Mouse (Mus musculus) retina, embryonic 14.5 days (tissue): ENCODE data around the gene Asrgl1.
"Not testable (repeated sequence)": the region's sequence is repeated elsewhere in the genome, so short reads cannot be mapped to it uniquely, and the experiment has no call there.

Source experiments
- DNase-seq: peaks from one replicate; pipeline ENCODE4 v3.0.0-alpha.2; 2015; ENCODE audit warnings: low spot score

Asrgl1 gene

DNA sequence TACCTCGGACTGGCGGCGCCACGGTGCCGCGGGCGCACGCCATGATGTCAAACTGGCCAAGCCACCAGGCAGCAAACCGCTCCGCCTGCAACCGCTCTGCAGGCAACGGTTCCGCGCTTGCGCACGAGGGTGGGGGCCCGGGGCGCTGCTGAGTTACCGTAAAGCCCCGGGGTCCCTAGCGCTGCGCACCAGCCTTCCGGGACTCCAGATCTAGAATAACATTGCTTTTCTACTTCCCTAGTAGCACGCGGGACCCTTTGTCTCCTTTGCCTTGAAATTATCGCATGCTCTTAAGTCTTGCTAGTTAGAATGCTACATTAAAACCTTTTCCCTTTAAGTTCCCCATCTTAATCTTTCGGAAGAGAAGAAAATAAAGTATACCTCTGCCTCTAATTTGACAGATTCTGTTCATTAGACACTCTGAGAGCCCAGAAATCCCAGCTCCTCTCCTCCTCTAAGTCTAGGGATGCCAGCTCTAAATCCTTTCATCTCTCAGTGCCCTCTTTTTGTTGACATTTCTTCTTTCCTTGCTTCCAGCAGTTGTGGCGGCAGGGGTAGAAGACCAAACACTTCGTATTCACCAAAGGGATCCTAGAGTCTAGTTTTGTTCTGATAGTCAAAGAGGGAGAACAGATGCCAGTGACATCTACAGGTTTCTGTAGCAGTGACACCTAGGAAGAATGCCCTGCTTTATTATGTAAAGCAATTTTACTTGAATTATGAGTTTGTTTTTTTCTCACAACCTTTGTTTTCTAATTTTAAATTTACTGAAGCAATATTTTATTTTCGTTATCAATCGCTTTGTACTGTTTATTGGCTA is at the start of gene Asrgl1:
Asrgl1 (minus strand) TSS at position 125 of the 820 bp plus-strand sequence.
- DNase-seq = peak; percentile 94

DNA sequence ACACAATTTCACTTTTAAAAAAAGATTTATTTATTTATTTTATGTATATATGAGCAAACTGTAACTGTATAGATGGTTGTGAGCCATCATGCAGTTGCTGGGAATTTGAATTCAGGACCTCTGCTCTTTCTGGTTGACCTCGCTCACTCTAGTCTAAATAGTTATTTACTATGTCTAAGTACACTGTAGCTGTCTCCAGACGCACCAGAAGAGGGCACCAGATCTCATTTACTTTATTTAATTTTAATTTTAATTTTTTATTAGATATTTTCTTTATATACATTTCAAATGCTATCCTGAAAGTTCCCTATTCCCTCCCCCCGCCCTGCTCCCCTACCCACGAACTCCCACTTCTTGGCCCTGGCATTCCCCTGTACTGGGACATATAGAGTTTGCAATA is 10.8 kb upstream of the Asrgl1 start:
- DNase-seq = no peak

DNA sequence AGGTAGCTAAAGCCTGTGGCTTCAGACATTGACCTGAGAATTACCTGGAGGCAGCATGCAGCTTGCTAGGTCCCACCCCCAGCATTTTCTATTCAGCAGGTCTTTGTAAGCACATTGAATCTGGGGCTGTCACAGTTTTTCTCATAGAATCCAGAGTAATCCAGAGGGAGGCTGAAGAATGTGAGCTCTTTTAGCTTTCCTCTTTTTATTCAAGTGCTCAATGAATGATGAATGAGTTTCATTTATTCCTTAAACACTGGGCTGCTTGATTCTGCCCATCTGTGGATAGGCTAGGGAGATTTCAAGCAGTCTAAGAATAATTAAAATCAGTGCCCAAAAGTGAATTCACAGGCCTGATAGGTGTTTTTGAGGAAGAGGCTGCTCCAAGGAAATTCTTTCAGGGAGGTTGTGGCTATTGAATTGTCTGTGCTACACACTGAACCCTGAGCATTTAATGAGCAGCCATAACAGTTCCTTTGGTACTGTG is 8.2 kb upstream of the Asrgl1 start:
- no peak for DNase-seq

DNA sequence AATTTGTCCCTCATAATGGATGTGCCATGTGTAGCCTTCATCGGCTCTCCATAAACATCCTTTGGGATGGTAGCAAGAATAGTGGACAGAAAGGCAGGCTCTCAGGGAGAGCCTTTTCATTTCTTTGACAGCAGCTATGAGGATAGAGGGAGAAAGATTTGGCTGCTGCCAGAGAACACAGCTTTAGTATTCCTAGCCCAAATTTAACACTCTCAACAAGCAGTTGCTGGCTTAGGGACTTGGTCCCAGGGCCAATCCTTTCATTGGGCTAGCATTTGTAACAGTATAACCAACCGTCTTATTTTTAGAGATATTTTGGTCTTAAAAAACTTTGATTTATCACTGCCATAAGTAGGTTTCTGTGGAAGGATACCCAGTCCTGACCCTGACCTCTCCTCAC is 7.8 kb upstream of the Asrgl1 start:
- DNase-seq = no peak

DNA sequence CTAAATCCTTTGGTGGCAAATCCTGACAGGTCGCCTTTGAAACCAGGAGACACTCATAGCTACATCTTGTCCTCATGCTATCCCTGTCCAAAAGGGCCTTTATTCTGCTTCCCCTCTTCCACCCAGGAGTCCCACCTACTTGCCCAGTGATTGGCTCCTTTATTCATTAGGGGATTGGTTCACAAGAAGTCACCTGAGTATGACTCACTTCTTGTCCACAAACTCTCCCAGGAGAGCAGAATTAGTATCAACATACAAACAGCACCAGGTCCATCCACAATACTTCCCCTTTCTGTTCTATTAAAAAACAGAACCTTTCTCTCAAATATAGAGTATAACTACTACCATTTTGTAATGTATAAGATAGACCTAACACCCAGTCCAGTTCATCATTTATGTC is 4.9 kb upstream of the Asrgl1 start:
- not testable (repeated sequence) for DNase-seq

DNA sequence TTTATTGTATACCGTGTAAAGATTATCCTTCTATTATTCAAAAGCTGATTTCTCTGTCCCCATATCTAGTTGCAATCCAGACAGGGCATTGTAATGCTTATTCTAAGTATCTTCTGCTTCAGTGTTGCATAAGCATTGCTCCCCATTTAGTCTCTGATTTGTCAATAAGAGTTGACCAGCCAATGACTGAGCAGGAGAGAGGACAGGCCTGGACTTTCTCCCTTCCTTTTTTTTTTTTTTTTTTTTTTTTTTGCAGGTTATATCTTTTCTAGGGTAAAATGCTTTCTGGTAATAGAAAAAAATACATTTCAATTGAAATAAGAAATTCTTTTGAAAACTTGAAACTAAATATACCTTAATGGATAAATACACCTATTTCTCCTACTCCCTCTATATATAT is 1.7 kb upstream of the Asrgl1 start:
- no peak for DNase-seq

DNA sequence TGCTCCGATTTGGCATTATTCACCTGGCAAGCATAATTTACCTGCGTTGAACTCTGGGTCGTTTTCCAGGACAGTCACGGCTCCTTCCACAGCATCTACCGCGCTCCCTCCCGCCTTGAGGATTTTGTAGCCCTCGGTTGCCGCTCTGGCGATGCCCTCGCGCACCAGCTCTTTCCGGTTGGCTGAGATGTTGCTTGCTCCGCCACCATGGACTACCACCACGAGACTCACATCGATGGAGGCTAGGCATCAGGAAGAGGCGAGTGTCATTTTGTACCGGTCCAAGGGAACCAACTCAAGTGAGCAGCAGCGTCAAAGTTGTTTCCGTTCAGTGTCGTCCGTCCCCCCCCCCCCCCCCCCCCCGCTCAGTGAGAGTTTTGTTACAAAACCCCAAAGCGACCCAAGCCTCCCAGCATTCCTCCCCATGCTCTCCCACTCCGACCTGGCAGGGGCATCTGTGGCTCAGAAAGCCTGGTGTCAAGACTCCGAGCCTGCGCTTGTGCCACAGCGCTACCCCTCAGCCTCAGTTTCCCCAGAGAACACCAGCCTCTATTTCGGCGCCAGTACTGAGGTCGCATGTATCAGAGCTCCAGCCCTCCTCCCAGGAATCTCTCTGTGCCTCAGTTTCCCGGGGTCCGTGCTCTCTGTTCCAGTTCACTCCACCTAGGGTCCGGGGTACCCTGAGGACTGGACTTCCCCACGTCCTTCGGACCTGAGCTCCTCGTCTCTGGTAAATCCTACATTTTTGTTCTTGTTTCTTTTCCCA is 507 bp downstream of the Asrgl1 start:
- DNase-seq = peak; percentile 47

DNA sequence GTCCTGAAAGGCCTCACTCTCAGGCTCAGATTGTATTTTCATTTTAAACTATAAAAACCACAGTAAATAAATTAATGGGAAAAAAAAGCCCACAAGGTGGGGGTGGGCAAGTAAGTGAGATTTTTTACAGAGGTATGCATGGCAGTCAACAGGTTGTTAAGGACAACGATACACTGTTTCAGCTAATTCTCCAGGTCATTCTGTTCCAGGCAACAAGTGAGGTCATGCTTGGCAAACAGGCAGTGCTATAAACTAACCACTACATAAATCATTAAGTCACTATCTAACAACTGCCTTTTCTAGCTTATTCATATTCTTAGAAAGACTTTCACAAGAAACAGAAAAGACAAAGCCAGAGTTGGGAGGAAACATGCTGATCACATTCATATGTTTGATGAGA is 5.4 kb downstream of the Asrgl1 start:
- no peak for DNase-seq

DNA sequence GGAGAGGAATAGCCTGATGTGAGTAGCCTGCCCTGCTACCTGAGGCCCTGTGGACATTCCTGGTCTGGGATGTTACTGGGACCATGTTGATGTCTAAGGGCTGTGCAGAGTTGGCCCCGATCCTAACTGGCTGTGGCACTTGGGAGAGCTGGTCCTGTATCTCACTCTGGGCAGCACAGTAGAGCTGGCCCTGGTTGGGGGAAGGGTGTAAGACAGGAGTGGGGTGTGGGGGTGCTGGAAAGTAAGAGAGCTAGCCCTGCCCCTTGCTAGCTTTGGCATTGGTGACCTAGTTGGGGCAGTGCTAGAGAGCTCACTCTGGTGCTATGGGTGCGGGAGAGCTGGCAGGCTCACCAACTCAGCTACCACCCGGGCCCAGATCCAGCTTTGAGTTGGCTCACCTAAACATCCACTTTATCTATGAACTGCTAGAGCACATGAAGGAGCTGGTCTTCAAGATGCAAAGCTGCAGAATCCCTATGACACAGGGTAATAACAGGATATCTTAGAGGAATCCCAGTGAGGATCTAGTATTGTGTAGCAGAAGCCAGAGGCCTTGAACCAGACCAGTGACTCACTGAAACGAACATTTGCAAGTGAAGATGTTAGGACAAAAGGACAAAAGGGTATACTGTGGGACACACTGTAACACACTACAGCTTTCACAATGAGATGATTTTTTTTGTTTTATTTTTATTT is 6.8 kb downstream of the Asrgl1 start:
- DNase-seq = no peak

DNA sequence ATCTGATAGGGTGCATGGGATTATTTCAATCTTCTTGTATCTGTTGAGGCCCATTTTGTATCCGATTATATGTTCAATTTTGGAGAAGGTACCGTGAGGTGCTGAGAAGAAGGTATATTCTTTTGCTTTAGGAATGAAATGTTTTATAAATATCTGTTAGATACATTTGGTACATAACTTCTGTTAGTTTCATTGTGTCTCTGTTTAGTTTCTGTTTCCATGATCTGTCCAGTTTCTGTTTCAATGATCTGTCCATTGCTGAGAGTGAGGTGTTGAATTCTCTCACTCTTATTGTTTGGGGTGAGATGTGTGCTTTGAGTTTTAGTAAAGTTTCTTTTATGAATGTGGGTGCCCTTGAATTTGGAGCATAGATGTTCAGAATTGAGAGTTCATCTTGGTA is 11.4 kb downstream of the Asrgl1 start:
- not testable (repeated sequence) for DNase-seq

DNA sequence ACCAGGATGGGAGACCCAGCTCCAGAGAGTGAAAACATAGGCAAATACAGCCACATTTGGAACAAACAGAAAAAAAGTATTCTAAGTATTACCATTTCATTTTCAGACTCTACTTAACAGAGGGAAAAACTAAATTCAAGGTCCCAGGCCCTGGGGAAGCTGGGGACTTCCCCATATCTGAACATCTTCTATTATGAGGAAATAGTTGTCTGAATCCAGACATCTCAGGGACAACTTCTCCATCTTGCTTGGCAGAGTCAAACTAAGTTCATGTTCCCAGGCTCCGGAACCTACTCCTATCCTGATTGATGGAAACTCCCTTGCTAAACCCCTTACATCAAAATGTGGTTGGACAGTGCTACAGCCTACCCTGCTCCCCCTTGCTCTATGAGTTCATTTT is 13.0 kb downstream of the Asrgl1 start:
- DNase-seq = no peak

DNA sequence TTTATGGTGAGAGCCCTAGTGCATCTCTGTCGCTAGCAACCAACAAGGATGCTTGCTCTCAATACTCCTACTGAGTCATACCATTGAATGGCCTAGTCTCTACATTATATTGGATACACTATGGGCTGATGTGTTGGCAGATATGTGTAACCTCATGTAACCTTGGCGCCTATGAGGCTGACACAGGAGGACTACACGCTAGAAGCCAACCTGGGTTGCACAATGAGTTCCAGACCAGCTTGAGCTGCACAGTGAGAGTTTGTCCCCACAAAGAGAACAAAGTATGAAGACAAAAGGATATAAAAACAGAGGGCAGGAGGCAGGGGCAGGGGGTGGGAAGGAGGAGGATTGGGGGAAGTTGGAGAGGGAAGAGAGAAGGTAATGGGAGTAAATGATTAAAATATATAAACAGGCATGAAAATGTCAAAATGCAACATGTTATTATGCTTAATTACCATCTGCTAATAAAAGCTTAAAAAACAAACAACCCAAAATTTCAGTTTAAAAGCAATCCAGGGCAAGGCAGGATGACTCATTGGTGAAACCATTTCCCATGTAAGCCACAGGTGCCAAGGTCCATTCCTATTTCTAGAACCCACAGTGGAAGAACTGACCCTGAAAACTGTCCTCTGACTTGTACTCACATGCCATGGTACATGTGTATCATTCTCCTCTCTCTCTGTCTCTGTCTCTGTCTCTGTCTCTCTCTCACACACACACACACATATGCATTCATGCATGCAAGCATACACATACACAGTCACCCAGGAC is 15.6 kb downstream of the Asrgl1 start:
- no peak for DNase-seq

DNA sequence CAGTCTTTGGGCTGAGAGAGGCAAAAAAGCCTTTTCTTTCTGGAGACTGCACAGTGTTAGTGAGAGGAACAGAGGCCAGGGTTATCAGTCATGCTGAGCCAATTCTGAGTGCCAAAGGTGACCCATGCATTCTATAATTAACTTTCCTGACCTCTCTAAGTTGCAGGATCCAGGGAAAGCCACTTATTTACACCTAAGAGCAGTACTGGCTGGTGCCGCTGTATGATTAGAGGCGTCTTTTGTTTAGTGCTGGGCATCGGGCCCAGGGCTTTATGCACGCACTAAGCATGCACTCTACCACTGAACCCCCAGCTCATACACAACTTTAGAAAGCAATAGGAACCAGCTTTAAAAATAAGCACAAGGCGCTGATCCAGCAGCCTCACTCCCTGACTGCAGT is 18.2 kb downstream of the Asrgl1 start:
- no peak for DNase-seq

DNA sequence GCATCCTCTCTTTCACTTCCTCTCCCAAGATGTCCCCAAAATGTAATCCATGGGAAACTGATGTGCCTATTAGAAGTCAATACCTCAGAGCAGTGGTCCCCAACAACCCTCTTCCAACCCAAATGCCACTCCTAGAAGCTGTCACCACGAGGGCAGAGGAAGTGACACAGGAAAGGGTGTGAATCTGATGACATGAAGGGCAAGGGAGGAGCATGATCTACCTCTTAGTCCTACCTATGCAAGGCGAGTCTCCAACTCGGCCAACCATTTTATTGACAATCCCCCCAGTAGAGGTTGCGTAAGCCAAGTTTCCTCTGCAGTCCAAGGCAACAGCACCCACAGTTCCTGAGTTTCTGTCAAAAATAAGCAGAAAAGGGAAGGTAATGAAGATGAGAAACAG is 19.2 kb downstream of the Asrgl1 start:
- no peak for DNase-seq

DNA sequence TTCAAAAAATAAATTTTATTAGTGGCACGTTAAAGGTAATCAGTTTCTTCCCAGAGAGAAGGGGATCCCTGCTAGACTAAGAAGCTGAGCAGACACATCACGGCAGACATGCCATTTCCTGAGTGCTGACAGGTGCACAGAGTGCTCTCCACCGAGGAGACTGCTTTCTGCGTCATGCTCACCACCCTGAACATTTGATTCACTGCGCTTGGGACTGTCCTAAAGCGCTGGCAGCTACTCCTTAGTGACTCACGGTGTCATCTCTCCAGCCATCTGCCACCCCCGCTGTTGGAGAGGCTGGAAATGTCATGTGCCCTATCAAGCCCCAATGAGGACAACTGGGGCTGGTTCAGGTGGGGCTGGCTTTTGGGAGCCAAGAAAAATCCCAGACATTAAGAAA is 23.4 kb downstream of the Asrgl1 start:
- DNase-seq = no peak

DNA sequence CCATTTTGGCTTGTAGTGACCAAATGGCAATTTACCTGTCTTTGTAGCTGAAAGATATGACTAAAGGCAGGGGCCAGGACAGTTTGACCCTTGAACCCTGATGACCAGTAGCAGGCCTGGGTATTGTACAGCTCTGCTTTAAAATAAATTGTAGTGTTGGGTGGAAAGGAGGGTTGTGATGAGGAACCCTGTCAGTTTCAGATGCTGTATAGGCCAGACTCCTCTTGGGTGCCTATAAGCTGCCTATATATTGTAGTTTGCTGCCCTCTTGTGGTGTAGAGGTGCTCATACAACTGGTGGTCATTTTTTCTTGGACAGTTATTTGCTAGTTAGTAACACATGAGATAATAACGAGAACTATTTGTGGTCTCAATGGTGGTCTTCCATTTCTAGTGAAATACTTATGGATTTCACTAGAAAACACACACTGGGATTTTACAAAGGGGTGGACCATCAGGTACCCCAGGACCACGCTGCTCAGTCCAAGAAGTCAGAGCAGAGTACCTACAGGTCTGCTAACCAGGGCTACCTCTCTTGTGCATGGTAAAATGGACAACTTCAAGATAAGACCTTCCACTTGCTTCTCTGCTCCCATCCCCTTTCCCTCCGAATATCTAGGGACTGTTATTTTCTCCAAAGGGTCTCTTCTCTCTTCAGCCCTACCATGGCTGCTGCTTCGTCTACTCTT is 25.1 kb downstream of the Asrgl1 start:
- peak; percentile 94 for DNase-seq

DNA sequence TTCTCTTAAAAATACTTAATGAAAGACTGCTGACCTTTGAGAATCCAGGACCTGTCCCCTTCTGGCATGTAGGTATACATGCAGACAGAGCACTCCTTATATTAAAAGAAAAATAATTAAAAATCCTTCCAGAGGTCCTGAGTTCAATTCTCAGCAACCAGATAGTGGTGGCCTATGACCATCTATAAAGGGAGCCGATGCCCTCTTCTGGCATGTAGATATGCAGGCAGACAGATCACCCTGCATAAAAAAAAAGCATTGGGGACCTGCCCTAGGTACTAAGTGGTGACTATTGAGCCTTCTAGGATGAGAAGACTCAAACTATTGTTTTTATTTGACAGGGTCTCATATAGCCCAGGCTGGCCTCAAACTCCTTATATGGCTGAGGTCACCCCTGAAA is 26.9 kb downstream of the Asrgl1 start:
- DNase-seq = no peak

DNA sequence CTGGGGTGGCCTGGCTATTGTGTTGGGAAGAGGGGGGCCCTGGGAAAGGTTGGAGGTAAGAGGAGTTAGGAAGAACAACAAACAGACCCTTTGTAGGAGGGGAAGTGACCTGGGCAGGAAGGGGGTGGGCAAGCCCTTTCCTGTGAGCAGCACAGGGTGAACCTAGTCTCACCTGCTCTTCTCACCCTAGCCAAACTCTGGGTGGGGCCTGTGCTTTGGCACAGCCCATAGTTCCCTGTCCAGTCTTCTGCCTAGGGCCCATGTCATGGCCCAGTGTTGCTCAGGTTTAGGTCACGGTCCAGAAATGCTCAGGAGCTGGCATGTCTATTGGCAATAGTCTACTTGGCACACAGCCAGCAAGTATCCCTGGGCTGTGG is 28.1 kb downstream of the Asrgl1 start:
- no peak for DNase-seq

DNA sequence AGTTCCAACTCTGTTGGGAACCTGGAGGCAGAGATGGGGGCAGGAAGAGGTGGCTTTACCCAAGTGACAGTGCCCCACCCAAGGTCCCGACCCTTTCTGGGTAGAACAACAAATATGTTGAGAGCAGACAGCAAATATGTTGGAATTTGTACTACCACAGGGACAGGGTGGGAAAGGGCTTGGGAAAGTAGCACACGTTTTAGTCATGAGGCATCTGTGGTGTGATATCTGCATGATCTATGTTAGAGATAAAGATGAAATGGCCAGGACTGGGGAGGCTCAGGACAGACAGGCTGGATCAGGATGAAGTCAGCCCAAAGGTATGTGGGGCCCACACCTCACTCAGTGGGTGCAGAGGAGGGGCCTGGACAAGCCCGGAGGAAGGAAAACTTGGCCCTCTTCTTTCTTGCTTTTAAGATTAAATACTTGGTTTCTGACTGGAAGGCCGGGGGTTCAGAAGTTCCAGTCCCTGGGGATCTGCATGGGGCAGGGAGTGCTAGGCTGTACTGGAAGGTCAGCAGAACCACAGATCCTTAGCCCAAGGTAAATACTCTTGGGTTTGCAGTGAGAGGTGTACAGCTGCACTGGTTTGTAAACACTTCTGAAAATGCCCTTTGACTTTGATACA is 28.6 kb downstream of the Asrgl1 start:
- DNase-seq = no peak

DNA sequence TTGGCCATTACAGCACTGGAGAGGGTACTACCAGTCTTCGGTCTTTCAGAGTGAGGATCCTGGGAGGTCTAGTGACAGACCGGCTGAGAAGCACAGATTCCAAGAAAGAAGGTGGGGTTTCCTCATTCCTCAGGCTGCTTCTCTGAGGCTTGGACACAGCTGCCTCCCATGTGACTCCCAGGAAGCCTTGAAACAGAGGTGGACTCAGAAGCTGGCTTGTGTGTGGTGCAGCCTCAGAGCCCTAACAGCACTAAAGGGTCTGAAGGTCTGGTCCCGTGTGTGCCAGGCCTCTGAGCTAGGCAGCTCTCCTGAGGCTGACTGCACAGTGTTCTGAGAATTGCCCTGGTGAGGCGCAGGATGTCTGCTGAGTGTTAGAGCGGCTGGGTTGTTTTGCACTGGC is 29.3 kb downstream of the Asrgl1 start:
- no peak for DNase-seq

DNA sequence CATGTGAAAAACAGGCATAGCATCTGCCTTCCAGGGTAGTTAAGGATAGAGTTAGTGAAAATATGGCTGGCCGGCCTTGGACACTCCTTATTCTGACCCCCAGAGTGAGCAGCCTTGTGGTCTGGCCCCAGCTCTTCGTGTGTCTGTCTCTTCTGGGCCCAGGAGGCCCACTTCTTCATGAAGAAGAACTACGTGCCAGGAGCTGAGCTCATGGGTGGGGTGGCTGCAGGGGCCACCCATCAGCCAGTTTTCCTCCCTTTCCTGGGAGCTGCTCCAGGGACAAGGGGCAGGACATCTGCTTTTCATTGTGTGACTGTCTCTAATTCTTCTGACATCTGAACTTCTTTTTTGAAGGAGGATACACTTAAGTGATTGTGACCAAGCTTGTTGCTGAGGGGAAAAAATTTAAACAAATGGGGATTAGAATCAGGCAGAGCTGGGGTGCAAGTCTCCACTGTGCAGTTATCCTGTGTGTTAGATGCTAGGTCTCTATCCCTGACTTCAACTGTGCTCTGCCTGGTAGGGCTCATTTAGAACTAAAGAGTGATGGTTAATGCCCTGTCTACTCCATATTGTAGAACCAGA is 30.2 kb downstream of the Asrgl1 start:
- no peak for DNase-seq
